Mouse (Mus musculus): ENCODE measurements around the gene Foxm1.

Foxm1 gene

DNA sequence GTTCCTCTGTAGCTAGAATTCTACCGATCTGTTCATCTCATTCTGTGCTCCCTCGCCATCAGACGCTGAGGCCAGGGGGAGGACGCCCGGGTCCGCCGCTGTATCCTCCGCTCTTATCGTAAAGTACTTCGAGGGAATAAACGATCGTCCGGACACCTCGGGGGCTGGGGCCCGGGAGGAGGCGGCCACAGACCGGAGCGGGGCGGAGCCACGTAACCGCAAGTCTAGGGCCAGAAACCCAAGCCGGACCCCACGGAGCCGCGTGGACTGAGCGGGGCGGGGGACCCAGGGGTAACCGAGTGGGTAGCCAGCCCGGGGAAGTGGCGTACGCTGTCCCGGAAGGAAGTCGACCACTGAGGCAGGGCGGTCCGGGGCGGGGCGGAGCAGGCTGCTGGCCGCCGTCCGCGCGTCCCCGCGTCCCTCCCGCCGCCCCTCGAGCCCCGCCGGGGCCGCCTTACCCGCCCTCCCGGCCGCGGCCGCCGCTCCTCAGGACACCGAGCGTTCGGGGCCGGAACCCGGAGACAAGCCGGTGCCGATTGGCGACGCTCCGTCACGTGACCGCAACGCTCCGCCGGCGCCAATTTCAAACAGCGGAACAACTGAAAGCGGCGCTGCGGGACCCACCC, at the start of gene Foxm1, which contains the start of gene Rhno1:
TSS of gene Foxm1 (plus strand) at position 587 of the 626 bp plus-strand sequence.
TSS of gene Rhno1 (minus strand) at position 531 of the 626 bp plus-strand sequence.
- DNase-seq (ENCODE audit: low read depth, low spot score): no peak

DNA sequence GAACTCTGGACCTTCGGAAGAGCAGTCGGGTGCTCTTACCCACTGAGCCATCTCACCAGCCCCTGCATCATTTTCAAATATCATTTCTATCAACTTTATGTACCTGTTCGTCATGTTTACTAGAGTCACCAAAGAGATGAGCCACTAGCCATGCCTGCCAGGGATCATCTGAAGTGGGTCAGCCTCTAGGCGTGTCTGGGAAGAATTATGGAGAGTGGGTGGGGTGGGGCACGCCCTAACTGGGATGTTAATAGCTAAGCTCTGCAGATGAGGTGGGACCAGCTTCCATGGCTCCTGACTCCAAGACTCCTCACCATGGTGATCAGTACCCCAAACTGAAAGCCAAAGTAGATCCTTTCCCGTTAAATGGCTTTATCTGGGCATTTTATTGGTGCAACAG, 48.0 kb upstream of the Foxm1 start:
- DNase-seq (ENCODE audit: low read depth, low spot score): no peak

DNA sequence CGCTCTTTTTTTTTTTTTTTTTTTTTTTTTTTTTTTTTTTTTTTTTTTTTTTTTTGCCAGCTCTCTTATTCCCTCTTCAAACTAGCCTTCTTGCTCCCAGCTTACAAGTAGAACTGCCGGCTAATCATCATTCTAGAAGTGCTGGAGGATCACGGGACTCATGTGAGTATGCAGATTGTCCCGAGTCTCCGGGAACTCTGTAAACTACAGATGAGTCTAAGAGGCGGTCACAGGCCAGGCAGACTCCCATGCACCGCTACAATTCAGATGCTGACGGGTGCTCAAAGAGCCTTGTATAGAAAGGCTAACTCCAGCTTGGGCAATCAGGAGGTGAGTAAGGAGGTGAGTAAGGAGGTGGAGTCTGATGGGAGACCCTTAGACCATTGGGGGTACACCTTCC, 47.2 kb upstream of the Foxm1 start:
- no peak for DNase-seq (ENCODE audit: low read depth, low spot score)

DNA sequence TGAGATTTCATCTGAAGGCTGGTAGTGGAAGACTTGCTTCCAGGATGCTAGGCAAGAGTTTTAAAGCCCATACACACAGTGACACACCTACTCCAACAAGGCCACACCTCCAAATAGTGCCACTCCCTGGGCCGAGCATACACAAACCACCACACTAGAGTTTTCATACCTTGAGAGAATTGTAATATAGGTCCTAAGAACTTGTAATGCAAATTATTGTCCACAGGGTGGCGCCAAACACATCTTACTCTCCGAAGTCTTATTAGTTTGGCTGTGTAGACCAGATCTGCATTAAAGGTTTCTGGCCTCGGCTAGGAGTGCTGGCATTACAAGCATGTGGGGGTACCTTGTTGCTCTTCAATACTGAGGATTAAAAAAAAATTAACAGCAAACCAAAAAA, 44.5 kb upstream of the Foxm1 start:
- DNase-seq (ENCODE audit: low read depth, low spot score): peak; percentile 54

DNA sequence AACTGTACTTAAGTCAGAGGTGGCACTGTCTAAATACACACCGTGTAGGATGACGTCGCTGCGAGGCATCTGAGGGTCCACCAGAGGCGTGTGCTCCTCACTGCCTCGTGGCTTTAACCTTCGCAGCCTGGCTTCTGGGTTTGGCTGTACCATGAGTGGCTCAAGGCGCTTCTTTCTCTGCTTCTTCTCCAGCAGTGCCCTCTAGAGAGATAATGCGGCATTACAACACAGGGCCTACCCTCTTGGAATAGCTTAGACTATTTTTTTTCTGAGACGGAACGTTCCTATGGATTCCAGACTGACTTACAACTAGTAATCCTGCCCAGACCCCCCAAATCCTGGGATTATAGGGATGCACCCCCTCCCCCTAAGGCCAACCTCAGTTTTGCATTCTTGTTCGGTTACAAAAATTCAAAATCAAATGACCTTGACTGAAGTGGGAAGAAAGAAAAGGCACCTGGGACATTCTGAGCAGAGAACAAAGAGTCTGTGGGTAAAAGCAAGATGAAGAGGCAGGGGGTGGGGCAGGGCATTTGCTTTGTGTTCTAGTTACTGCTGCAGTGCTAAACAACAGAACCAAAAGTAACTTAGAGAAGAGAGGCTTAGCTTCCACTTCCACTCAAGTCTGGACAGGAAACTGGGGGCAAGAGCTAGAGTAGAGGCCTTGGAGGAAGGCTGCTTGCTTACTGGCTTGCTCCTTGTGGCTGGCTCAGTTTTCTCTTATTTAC, 28.2 kb upstream of the Foxm1 start:
- DNase-seq (ENCODE audit: low read depth, low spot score): no peak

DNA sequence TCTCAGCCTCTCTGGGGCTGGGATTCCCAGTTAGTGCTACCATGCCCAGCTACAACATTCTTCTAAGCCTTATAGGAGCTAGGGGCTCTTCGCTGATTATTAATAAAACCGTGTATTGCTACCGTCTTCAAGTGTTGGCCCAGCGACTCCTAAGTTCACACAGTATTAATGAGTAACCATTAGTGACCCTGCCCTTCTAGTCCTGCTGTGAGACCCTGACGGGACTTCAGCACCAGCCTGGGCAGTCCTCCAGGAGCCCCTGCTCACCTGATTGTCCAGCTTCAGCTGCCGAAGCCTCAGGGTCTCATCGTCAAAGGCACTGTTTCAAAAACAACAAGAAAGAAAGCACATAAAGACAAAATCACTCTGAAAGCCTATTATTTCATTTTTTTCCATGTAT, 25.3 kb upstream of the Foxm1 start:
- no peak for DNase-seq (ENCODE audit: low read depth, low spot score)

DNA sequence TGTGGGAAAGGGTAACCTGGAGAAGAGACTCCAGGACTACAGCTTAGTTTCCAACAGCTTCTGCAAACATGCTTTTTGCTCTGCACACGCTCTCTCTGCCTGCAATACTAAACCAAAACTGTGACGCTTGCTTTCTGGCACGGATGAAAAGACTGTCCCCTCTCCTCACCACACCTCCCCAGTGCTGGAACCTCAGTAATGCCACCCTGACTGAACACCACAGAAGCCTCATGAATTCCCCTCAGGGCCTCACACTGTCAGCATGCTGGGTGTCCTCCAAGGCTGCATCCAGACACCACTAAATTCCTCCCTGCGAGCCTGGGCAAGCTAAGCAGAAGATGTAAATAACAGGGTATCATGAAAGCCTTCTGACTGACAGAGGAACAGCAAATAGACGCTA, 23.9 kb upstream of the Foxm1 start:
- no peak for DNase-seq (ENCODE audit: low read depth, low spot score)

DNA sequence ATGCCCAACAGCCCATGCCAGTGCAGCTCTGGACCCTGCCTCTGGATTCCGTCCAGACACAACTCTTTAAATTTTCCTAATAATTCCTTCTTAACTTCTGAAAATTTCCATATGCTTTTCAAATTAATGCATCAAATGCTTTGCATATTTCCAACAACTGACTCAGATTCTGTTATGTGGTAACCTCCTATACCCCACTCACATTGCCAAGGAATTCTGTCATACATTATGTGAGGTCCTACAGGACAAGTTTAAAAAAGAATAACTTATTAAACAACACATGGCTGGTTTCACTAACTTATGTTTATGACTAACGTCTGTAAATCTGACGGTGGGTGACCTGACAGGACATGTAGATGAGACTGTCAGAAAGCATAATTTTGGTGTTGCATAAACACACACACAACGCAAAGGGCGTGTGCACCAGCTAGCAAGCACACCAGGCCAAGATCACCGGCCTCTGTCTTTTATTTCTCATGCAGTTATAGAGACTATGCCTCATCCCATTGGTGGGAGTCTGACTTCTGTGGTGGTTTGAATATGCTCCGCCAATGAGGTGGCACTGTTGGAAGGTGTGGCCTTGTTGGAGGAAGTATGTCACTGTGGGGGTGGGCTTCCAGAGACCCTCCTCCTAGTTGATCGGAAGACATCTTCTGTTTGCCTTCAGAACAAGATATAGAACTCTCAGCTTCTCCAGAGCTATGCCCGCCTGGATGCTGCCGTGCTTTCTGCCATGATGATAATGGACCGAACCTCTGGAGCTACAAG, 20.6 kb upstream of the Foxm1 start:
- no peak for DNase-seq (ENCODE audit: low read depth, low spot score)

DNA sequence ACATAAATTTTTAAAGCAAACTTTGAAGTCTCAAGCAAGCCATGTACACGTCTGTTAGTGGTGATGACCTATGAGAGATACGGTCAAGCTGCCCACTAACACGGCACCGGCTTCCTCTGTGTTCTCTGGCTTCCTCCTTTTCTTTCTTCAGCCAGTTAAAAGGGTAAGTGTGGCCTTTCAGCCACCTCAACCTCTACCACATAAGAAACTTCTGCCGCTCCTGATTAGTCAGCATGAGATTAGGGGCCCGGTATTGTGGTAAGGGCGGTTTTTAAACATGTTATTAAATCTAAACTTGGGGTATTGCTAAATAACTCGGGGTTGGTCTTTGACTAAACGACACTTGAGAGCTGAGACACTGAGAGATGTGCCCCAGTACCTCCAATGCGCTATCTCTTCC, 17.1 kb upstream of the Foxm1 start:
- DNase-seq (ENCODE audit: low read depth, low spot score): no peak

DNA sequence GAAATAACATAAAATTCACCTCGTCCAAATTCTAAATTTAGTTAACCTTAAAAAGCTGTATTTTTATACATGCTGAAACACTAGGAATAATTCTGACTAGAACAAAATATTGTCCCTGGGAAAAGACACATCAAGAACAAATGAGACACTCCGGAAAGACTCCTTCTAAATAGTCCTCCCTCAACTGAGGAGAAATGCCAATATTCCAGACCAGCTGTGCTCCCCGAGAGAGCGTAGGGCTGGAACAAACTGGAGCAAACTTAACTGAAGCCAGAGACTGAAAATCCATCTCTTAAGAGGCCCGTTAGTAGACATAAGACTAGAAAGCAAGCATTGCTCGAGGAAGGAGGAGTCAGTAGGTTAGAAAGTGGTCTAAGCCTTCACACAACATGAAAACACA, 16.0 kb upstream of the Foxm1 start:
- no peak for DNase-seq (ENCODE audit: low read depth, low spot score)

DNA sequence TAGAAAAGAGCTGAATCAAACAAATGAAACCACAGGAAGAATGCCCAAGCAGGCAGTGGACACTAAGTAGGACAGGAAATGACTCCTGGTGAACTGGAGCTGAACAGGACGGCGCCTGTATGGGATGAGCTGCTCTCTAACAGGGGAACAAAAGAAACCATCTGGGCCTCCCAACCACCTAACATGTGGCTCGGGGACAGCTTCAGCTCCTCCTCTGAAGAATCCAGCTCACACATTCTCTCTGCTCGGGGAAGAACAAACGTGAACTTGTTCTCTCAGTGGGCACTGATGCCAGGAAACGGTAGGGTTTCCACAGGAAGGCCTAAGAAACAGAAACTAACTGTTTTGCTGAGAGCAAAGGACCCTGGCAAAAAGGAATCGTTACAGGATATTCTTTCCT, 13.1 kb upstream of the Foxm1 start:
- DNase-seq (ENCODE audit: low read depth, low spot score): no peak

DNA sequence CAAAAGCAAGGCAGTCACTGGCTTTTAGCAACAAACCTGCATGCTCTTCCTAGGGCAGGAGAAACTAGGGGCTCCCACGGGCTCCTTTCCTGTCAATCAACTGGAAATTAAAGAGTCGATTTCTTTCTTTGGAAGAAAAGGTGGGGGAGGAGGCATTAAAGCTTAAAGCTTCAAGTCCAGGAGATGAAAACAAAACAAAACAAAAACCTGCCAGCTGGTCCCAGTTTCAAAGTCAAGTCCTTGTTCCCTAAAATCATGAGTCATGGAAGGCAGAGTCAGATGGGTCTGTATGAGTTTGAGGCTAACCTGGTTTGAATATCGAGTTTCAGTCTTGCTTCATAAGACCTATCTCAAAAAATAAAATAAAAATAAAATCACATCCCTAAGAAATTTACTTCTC, 8.6 kb upstream of the Foxm1 start:
- DNase-seq (ENCODE audit: low read depth, low spot score): no peak

DNA sequence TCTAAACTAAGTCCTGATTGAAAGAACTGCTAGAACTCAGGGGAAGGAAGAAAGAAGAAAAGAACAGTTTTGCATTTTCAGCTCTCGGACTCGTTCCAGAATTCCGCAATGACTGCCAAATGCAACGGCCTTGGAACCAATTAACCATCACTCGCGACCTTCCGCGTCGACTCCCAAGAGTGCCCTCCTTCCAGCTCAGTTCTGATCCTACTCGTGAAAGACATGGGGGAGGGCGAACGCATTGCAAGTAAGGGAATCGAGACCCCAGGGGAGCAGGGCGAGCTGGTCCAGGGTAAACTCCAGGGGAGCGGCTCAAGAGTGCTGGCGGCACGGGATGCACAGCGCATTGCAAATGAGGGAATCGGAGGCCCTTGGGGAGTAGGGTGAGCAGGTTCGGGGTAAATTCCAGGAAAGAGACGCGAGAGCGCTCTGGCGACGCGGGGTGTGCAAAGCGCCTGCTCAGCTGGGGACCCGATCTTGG, 7.5 kb upstream of the Foxm1 start:
- DNase-seq (ENCODE audit: low read depth, low spot score): no peak

DNA sequence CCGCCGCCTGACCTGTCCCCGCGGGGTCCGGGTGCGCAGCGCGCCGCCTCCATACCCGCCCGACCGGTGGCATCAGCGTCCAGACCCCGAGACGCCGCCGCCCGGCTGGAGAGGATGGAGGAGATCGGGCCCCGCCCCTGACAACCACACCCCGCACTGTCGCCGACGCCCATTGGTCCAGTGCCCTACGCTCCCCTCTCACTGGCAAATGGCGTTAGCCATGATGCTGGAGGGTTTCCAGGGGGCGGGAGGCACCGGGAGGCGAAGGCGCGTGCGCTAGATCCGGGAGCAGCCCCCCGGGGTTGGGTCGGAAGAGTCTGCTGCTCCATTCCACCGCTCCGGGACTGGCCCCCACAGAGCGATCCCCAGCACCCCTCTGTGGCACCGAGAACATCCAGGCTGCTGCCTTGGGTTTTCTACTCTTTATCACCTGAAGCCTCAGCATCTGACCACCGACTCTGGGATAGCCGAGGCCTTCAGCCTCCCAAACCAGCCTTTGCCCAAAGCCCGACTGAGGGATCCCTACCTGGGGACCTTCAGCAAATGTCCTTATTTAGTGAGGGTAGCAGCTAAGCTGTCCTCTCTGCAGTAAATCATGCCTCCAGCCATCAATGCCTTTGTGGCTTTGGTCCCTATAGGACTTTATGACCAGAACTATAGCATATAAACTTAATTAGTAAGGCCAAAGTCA, 6.9 kb upstream of the Foxm1 start, which contains the start of gene Tulp3:
TSS of gene Tulp3 (minus strand) at position 126 of the 691 bp plus-strand sequence.
- DNase-seq (ENCODE audit: low read depth, low spot score): peak; percentile 70

DNA sequence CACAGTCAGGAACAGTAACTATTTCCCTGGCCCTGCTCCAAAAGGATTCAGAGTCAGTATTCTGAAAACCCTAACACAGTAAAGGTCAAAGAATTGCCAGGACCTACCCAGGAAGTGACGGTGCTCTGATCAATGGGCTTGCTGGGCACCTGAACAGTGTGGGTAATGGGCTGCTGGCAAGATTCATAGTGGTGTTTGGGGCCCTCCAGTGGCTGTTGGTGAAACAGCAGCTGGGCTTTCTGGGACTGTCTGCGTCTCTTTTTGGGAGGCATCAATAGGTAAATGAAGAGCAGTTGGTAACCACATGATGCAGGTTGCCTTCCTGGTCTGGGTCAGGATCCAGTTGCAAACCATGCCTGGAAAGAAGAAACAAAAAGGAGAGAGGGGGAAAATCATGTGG, 3.8 kb upstream of the Foxm1 start:
- DNase-seq (ENCODE audit: low read depth, low spot score): no peak

DNA sequence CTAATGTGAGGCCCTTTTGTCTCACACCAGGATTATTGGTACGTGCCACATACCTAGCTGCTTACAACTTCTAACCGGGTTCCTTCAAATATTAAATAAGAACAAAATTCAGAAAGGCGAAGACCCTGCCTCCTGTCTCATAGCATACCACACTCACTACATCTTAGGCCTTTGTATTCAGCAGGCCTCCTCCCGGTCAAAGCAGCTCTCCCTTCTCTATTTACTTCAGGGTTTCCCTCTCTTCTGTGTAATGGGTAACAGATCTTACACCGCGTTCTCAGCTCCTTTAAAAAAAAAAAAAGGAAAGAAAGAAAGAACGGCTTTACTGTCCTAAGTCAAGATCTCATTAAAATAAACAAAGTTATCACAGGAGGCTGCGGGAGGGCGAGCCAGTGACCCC, 866 bp upstream of the Foxm1 start:
- no peak for DNase-seq (ENCODE audit: low read depth, low spot score)

DNA sequence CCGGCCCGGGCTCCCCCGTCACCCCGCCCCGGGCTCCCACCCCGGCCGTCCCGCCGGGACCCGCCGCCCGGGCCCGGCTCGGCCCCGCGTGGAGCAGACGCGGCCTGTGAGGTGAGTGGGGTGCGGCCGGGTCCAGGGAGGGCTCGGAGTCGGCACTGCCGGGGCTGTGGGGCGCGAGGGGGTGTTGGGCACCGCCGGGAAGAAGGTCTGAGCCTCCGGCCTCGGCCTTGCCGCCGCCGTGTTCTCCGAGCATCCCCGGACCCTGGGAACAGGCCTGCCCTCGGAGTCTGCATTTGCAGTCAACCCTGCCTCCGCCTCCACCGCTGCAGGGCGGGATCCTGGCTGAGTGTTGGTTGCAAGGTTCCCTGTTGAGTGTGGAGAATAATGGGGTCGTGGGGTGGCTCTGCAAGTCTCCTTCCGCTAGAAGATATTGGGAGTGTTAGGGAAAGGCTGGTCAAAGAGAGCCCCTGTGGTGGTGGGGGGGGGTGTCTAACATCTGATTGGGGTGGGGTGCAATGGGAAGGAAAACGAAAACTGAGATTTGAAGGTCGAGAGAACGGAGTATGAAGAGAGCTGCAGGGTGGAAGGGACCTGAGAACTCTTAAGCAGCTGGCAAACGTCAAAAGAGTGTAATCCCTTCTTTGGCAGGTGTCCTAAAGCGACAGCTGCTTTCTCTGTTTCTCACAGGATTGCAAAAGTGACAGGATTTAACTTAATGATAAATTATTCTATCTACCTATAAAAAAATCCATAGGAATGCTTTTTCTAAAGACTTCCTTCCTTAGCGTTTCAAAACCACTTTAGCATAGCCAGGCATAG, 449 bp downstream of the Foxm1 start:
- DNase-seq (ENCODE audit: low read depth, low spot score): no peak

DNA sequence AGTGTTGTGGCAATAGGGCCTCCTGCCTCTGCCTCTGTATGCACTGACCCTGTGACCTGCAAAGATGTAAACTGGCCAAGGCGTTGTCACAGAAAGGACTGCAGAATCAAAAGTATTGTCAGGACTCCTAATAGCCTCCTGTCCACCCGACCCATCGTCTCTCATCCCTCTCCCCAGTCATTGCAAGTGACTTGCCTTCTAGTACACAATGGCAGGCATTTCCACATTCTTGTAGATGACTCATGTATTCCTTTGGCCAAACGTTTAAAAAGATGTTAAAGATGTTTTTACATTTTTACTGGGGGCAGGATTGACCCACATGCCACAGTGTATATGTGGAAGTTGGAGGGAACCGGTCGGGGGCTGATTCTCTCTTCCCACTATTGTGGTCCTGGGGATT, 2.0 kb downstream of the Foxm1 start:
- DNase-seq (ENCODE audit: low read depth, low spot score): no peak

DNA sequence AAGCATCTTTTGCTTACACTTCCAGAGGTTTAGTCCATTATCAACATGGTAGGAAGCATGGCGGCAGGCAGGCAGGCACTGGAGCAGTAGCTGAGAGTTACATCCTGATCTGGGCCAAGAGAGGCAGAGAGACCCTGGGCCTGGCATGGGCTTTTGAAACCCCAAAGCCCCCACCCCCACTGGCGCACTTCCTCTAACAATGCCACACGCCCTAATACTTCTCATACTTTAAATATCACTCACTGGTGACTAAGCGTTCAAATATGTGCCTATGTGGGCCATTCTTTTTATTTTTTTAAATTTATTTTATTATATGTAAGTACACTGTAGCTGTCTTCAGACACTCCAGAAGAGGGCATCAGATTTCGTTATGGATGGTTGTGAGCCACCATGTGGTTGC, 3.7 kb downstream of the Foxm1 start:
- DNase-seq (ENCODE audit: low read depth, low spot score): no peak

DNA sequence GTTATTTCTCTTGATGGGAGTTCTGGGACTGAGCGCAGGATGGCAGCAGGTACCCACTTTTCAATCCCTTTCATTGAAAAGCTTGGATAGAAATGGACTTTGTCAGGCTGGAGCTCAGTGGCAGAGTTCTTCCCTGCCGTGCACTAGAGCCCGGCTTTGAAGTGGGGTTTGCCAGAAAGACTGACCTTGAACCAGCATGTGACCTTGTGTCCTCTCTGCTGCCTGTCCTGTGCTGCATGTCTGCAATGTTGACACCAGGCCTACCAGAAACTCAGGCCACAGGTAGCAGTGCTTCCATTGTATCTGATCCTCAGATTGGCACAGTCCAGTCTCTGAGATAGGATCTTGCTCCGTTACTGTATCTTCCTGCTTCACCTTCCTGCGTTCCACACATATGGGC, 7.3 kb downstream of the Foxm1 start:
- no peak for DNase-seq (ENCODE audit: low read depth, low spot score)

DNA sequence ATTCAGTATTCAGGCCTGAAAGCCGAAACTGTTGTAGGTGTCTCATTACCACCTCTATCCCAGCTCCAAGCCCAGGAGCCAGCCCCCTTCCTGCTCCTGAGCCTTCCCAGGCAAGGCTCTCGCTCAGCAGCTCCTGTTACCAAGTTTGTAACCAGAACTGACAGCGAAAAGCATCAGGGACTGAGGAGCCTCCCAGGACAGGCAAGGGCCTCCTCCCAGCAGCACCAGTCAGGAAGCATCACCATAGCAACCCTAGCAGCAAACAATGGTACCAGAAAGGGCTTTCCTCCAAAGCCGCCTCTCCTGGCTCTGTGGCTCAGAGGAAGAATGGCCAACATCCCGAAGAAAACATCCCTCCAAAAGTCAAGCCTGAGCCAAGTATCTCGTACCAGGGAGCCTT, 12.4 kb downstream of the Foxm1 start, which contains the start of the genes Tex52 and Gm44596:
TSS of gene Tex52 (plus strand) at position 265 of the 400 bp plus-strand sequence.
TSS of gene Gm44596 (plus strand) at position 312 of the 400 bp plus-strand sequence.
- DNase-seq (ENCODE audit: low read depth, low spot score): no peak

Measured in retina, adult 2 months (tissue).